Mouse (Mus musculus): Measurements from ENCODE around the gene Ptprm. TPM values are rescaled to one million over a fixed set of nuclear protein-coding genes. Genes with fewer than 3 reads are reported as not detected.

The Ptprm gene
- total RNA-seq, 4 experiments from 2014 or later: 41.9 to 47.3 (median 44.4) TPM

GRCm38 (mm10) chr17:66692941-66693675 lies 661.1 kb downstream of the Ptprm start:
- DNase-seq (ENCODE audit: low spot score in 2 of 2): no peak

- DNase-seq (ENCODE audit: low spot score in 2 of 2): peak in 1 of 2 experiments; percentile 16
Measured at GRCm38 (mm10) chr17:66688179-66688578, 666.1 kb downstream of the Ptprm start.

- DNase-seq (ENCODE audit: low spot score in 2 of 2): no peak
Measured at GRCm38 (mm10) chr17:66687543-66687942, 666.7 kb downstream of the Ptprm start.

- DNase-seq (ENCODE audit: low spot score in 2 of 2): no peak
Measured at GRCm38 (mm10) chr17:66686701-66687489, 667.4 kb downstream of the Ptprm start.

GRCm38 (mm10) chr17:66683411-66683810 lies 670.8 kb downstream of the Ptprm start:
- DNase-seq (ENCODE audit: low spot score in 2 of 2): no peak

GRCm38 (mm10) chr17:66680662-66681061 lies 673.6 kb downstream of the Ptprm start:
- no peak for DNase-seq (ENCODE audit: low spot score in 2 of 2)

- no peak for DNase-seq (ENCODE audit: low spot score in 2 of 2)
Measured at GRCm38 (mm10) chr17:66674667-66675066, 679.6 kb downstream of the Ptprm start.

GRCm38 (mm10) chr17:66671715-66672230 lies 682.5 kb downstream of the Ptprm start:
- DNase-seq (ENCODE audit: low spot score in 2 of 2): no peak

- DNase-seq (ENCODE audit: low spot score in 2 of 2): no peak
Measured at GRCm38 (mm10) chr17:66671287-66671686, 683.0 kb downstream of the Ptprm start.

GRCm38 (mm10) chr17:66665791-66666190 lies 688.5 kb downstream of the Ptprm start:
- no peak for DNase-seq (ENCODE audit: low spot score in 2 of 2)

GRCm38 (mm10) chr17:66665201-66665756 lies 689.0 kb downstream of the Ptprm start:
- no peak for DNase-seq (ENCODE audit: low spot score in 2 of 2)

- DNase-seq (ENCODE audit: low spot score in 2 of 2): no peak
Measured at GRCm38 (mm10) chr17:66664796-66665195, 689.5 kb downstream of the Ptprm start.

- no peak for DNase-seq (ENCODE audit: low spot score in 2 of 2)
Measured at GRCm38 (mm10) chr17:66659242-66659641, 695.0 kb downstream of the Ptprm start.

GRCm38 (mm10) chr17:66637951-66638722 lies 716.1 kb downstream of the Ptprm start:
- DNase-seq (ENCODE audit: low spot score in 2 of 2): no peak

- no peak for DNase-seq (ENCODE audit: low spot score in 2 of 2)
Measured at GRCm38 (mm10) chr17:66619996-66620656, 734.1 kb downstream of the Ptprm start.

- DNase-seq (ENCODE audit: low spot score in 2 of 2): no peak
Measured at GRCm38 (mm10) chr17:66619255-66619826, 734.9 kb downstream of the Ptprm start.
